8 mouse cellular contexts compared by ENCODE assay signal in the genomic region with DNA sequence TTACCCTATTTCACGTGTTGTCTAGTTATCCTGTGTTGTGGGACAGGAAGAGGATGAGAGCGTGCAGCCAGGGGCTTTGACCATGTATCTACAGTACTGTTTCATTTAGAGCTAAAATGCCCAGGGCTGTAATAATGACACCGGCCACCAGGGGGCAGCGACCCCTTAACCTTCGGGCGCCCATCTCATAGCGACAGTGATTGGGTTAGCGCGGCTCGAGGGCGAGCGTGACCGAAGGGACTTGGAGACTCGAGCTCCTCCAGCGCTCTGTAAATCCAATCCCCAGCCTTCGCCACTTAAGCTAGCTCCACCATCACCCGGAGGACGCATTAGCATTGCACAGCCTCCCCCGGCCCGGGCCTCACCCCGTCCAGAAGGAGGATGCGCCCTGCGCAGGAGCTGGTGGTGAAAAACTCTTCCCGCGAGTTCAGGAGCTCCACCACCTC. TPM values are rescaled to one million over a fixed set of nuclear protein-coding genes. Genes with fewer than 3 reads are reported as not detected.
DNase-seq lines count a peak whose midpoint lies in the region; ATAC-seq and TF ChIP-seq lines count a peak whose summit lies in the region.

A gene (plus strand): TSS at position 224 of the 446 bp plus-strand sequence.

- ATAC-seq in activated CD4-positive, CD25-positive, alpha-beta regulatory T cell, adult 4 months = peak; percentile 85
- ATAC-seq in megakaryocyte progenitor cell, adult 5-6 weeks (replicated peaks; ENCODE audit: poor library complexity) = peak; percentile 87

- peak; percentile 92 for DNase-seq in gastrocnemius, postnatal 10 days
- peak; percentile 92 for DNase-seq in induced T-regulatory cell, adult 2 months (ENCODE audit: low read depth)
- peak; percentile 82 to 95 for DNase-seq in left cerebral cortex, adult 9 months (ENCODE audit: low spot score in 2 of 2)
- DNase-seq in right cerebral cortex, postnatal 14 days = peak; percentile 89
- DNase-seq in urinary bladder, postnatal 36 days (ENCODE audit: low spot score in 2 of 2) = peak; percentile 87

- peak; percentile 68; the same call in 1 of the 2 replicates for TF ChIP-seq POLR2A in cortical plate, adult 2 months (IDR thresholded peaks at IDR 0.05; ENCODE audit: extremely low read depth, insufficient read depth, low read length)

- peaks cover 4% of the 10 kb centered on the region for H3K4me1 ChIP-seq in cortical plate, adult 2 months (ENCODE audit: control insufficient read depth, insufficient read depth, low read length)

- peak; percentile 64 for TF ChIP-seq CTCF in cortical plate, adult 2 months (IDR thresholded peaks at IDR 0.05; ENCODE audit: extremely low read depth, insufficient read depth, low read length)

- H3K4me3 ChIP-seq in cortical plate, adult 2 months (ENCODE audit: insufficient read depth, low read length) = peak within 1 kb of the TSS; percentile 77

- H3K27ac ChIP-seq in cortical plate, adult 2 months (ENCODE audit: insufficient read depth, low read length) = peak within 1 kb of the TSS; percentile 67

RNA-seq across cellular contexts. Expression of the gene that starts here (rescaled TPM):
- polyA plus RNA-seq in activated CD4-positive, CD25-positive, alpha-beta regulatory T cell, adult 4 months (2017; shearing (Covaris generic)) = 1 to 10 TPM; 1.3 to 3.1 TPM
- 12.9 and 13.5 TPM in 2 replicates for polyA plus RNA-seq in cortical plate, adult 2 months (2012; rRNA removed)
- 10 to 100 TPM; 10.7 to 11.4 TPM for total RNA-seq in gastrocnemius, postnatal 10 days (2021)
- 3.2 and 6.1 TPM in 2 replicates for total RNA-seq in megakaryocyte progenitor cell, adult 5-6 weeks (2015)
- total RNA-seq in megakaryocyte progenitor cell, adult 5-6 weeks (2017) = 3.3 and 3.5 TPM in 2 replicates

Comparison
In these comparisons a context has a peak if more than half of its experiments do, and no peak if none do; other contexts are left out.
1. Peak in every context shown above with its lines: DNase-seq, ATAC-seq, H3K4me3 ChIP-seq and H3K27ac ChIP-seq.